Mouse (Mus musculus) kidney, adult 2 months (tissue): ENCODE results near the gene Pik3c2g.

Experiments used
- CTCF ChIP-seq: fragments of 200-500 bp; conservative IDR thresholded peaks from 2 replicates; pipeline ENCODE4 v1.5.1; 2011; ENCODE audit warnings: low read depth, mild to moderate bottlenecking, control low read depth, low read length, moderate library complexity, mixed read lengths; ENCODE audit not compliant: insufficient read depth, insufficient read length
- POLR2A ChIP-seq: fragments of 200-500 bp; IDR thresholded peaks from one replicate; pipeline ENCODE4 v1.6.1; 2011; ENCODE audit warnings: low read depth, low read length, control low read depth

- TF ChIP-seq CTCF, result no peak
- TF ChIP-seq POLR2A, result no peak
Observed at GRCm38 (mm10) chr6:139569211-139569610, 17.8 kb upstream of the Pik3c2g start.
